Mouse (Mus musculus): ENCODE measurements around the gene Med20. TPM values are rescaled to one million over a fixed set of nuclear protein-coding genes. Genes with fewer than 3 reads are reported as not detected.
"Not testable (repeated sequence)": the region's sequence is repeated elsewhere in the genome, so short reads cannot be mapped to it uniquely, and the experiment has no call there.

Gene Med20
- polyA plus RNA-seq, 1 experiment from 2014 or later: 48.0 TPM

DNA sequence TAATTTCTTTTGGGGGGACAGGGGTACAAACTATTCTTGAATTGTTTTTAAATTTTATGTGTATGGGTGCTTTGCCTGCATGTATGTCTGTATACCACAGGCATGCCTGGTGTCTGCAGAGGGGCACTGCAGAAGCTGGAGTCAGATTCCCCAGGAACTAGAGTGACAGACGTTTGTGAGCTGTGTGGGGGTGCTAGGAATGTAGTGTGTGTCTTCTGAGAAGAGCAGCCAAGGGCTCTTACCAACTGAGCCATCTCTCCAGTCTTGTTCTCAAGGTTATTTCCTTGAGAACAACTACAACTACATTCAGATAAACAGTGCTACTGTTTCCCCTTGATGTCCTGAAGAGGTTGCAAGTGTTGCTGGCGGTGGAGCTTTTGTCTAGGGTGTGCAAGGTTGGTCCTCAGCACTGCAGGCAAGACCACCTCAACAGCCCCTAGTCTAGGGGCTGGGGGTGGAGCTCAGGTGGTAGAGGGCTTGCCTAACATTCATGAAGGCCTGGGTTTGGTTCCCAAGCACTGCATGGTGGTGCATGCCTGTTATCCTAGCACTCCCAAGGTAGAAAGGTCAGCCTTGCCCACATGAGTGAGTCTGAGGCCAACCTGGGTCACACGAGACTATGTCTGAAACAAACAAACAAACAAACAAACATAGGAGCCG is 20.9 kb downstream of the Med20 start:
- Histone ChIP-seq H3K36me3 (replicated peaks; ENCODE audit: control insufficient read depth, insufficient read depth, low read depth, low read length) (no peaks in the 10 kb centered on the region), H3K4me3 (ENCODE audit: low read depth, low read length) (no peak overlapping the region), H3K27me3 (ENCODE audit: control insufficient read depth, insufficient read depth, low read length) (no peaks in the 10 kb centered on the region), H3K9me3 (replicated peaks; ENCODE audit: control insufficient read depth, low read length) (no peaks in the 10 kb centered on the region), H3K4me1 (ENCODE audit: control insufficient read depth, insufficient read depth, low read length) (no peaks in the 10 kb centered on the region), H3K9ac (replicated peaks; ENCODE audit: low read length) (no peak overlapping the region), H3K4me2 (ENCODE audit: low read depth, low read length) (no peak overlapping the region), H3K27ac (replicated peaks; ENCODE audit: low read depth, low read length) (no peak overlapping the region)
- no peak for ATAC-seq (replicated peaks; ENCODE audit: insufficient number of reproducible peaks, low FRiP score, low TSS enrichment, low read depth)
- DNase-seq (ENCODE audit: low spot score): no peak
- 62% methylated on average over 4 of the region's 4 CpGs for WGBS

GRCm38 (mm10) chr17:47633999-47634770 is 22.8 kb downstream of the Med20 start:
- WGBS: 78% methylated on average over 7 of the region's 7 CpGs
- H3K4me1 ChIP-seq (ENCODE audit: control insufficient read depth, insufficient read depth, low read length): no peaks in the 10 kb centered on the region
- no peaks in the 10 kb centered on the region for H3K9me3 ChIP-seq (replicated peaks; ENCODE audit: control insufficient read depth, low read length)
- H3K4me2 ChIP-seq (ENCODE audit: low read depth, low read length): no peak overlapping the region
- no peak overlapping the region for H3K9ac ChIP-seq (replicated peaks; ENCODE audit: low read length)
- ATAC-seq (replicated peaks; ENCODE audit: insufficient number of reproducible peaks, low FRiP score, low TSS enrichment, low read depth) (no peak), DNase-seq (ENCODE audit: low spot score) (no peak)
- H3K36me3 ChIP-seq (replicated peaks; ENCODE audit: control insufficient read depth, insufficient read depth, low read depth, low read length): no peaks in the 10 kb centered on the region
- no peaks in the 10 kb centered on the region for H3K27me3 ChIP-seq (ENCODE audit: control insufficient read depth, insufficient read depth, low read length)
- no peak overlapping the region for H3K4me3 ChIP-seq (ENCODE audit: low read depth, low read length)
- H3K27ac ChIP-seq (replicated peaks; ENCODE audit: low read depth, low read length): no peak overlapping the region

GRCm38 (mm10) chr17:47642992-47643391 is 31.6 kb downstream of the Med20 start:
- Histone ChIP-seq H3K9me3 (replicated peaks; ENCODE audit: control insufficient read depth, low read length) (no peaks in the 10 kb centered on the region), H3K4me3 (ENCODE audit: low read depth, low read length) (no peak overlapping the region), H3K4me2 (ENCODE audit: low read depth, low read length) (no peak overlapping the region), H3K4me1 (ENCODE audit: control insufficient read depth, insufficient read depth, low read length) (no peaks in the 10 kb centered on the region), H3K27ac (replicated peaks; ENCODE audit: low read depth, low read length) (no peak overlapping the region), H3K9ac (replicated peaks; ENCODE audit: low read length) (no peak overlapping the region), H3K36me3 (replicated peaks; ENCODE audit: control insufficient read depth, insufficient read depth, low read depth, low read length) (no peaks in the 10 kb centered on the region), H3K27me3 (ENCODE audit: control insufficient read depth, insufficient read depth, low read length) (no peaks in the 10 kb centered on the region)
- 81% methylated on average over 2 of the region's 2 CpGs for WGBS
- ATAC-seq (replicated peaks; ENCODE audit: insufficient number of reproducible peaks, low FRiP score, low TSS enrichment, low read depth): no peak
- DNase-seq (ENCODE audit: low spot score): no peak

- 64% methylated on average over 1 of the region's 1 CpGs for WGBS
- no peaks in the 10 kb centered on the region for H3K27me3 ChIP-seq (ENCODE audit: control insufficient read depth, insufficient read depth, low read length)
- H3K27ac ChIP-seq (replicated peaks; ENCODE audit: low read depth, low read length): no peak overlapping the region
- H3K4me2 ChIP-seq (ENCODE audit: low read depth, low read length): no peak overlapping the region
- H3K4me3 ChIP-seq (ENCODE audit: low read depth, low read length): no peak overlapping the region
- H3K9me3 ChIP-seq (replicated peaks; ENCODE audit: control insufficient read depth, low read length): no peaks in the 10 kb centered on the region
- DNase-seq (ENCODE audit: low spot score) (peak; percentile 62), ATAC-seq (replicated peaks; ENCODE audit: insufficient number of reproducible peaks, low FRiP score, low TSS enrichment, low read depth) (no peak)
- H3K4me1 ChIP-seq (ENCODE audit: control insufficient read depth, insufficient read depth, low read length): no peaks in the 10 kb centered on the region
- H3K9ac ChIP-seq (replicated peaks; ENCODE audit: low read length): no peak overlapping the region
- H3K36me3 ChIP-seq (replicated peaks; ENCODE audit: control insufficient read depth, insufficient read depth, low read depth, low read length): no peaks in the 10 kb centered on the region
These were observed 35.3 kb downstream of the Med20 start for GRCm38 (mm10) chr17:47646683-47647082.

DNA sequence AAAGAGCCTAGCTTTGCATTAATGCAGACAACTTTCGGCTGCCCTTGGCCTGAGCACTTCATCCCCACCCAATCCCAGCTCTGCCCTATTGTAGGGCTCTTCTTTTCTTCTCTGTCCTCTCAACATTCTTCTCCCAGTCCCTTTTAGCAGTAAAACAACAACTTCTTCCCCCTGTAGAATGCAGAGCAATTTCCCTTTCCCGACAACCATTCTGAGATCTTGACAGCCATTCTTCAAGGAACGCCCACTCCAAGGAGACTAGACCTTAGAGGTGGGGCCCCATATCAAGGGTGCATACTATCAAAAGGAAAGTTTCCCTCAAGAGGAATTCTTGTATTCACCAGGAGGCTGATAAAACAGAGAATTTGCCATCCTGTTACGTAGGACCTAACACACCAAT is 37.6 kb downstream of the Med20 start:
- Histone ChIP-seq H3K4me3 (ENCODE audit: low read depth, low read length) (no peak overlapping the region), H3K36me3 (replicated peaks; ENCODE audit: control insufficient read depth, insufficient read depth, low read depth, low read length) (no peaks in the 10 kb centered on the region), H3K9ac (replicated peaks; ENCODE audit: low read length) (no peak overlapping the region), H3K27ac (replicated peaks; ENCODE audit: low read depth, low read length) (no peak overlapping the region), H3K9me3 (replicated peaks; ENCODE audit: control insufficient read depth, low read length) (no peaks in the 10 kb centered on the region), H3K27me3 (ENCODE audit: control insufficient read depth, insufficient read depth, low read length) (no peaks in the 10 kb centered on the region), H3K4me1 (ENCODE audit: control insufficient read depth, insufficient read depth, low read length) (no peaks in the 10 kb centered on the region), H3K4me2 (ENCODE audit: low read depth, low read length) (no peak overlapping the region)
- 70% methylated on average over 4 of the region's 4 CpGs for WGBS
- no peak for DNase-seq (ENCODE audit: low spot score)
- ATAC-seq (replicated peaks; ENCODE audit: insufficient number of reproducible peaks, low FRiP score, low TSS enrichment, low read depth): no peak; the same call in 1 of the 2 replicates

DNA sequence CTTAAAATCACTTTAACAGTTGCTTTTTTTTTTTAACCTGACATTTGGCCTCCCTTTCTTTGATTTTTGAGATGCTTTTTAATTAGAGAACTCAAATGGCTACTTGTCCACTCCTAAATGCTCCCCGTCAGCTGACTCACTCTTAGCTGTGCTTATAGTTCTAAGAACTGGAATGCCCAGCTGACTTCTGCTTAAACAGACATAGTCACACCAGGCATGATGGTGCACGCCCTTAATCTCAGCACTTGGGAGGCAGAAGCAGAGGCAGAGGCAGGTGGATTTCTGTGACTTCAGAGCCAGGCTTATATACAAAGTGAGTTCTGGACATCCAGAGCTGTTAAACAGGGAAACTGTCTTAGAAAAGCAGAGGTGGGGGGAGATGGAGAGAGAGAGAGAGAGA is 40.6 kb downstream of the Med20 start:
- Histone ChIP-seq H3K27me3 (ENCODE audit: control insufficient read depth, insufficient read depth, low read length) (no peaks in the 10 kb centered on the region), H3K4me1 (ENCODE audit: control insufficient read depth, insufficient read depth, low read length) (no peaks in the 10 kb centered on the region), H3K36me3 (replicated peaks; ENCODE audit: control insufficient read depth, insufficient read depth, low read depth, low read length) (no peaks in the 10 kb centered on the region), H3K27ac (replicated peaks; ENCODE audit: low read depth, low read length) (no peak overlapping the region), H3K9ac (replicated peaks; ENCODE audit: low read length) (no peak overlapping the region), H3K4me2 (ENCODE audit: low read depth, low read length) (no peak overlapping the region), H3K4me3 (ENCODE audit: low read depth, low read length) (no peak overlapping the region), H3K9me3 (replicated peaks; ENCODE audit: control insufficient read depth, low read length) (no peaks in the 10 kb centered on the region)
- DNase-seq (ENCODE audit: low spot score): no peak
- 67% methylated on average over 2 of the region's 2 CpGs for WGBS
- no peak for ATAC-seq (replicated peaks; ENCODE audit: insufficient number of reproducible peaks, low FRiP score, low TSS enrichment, low read depth)

- DNase-seq (ENCODE audit: low spot score); H3K4me3 ChIP-seq (ENCODE audit: low read depth, low read length); H3K9ac ChIP-seq (replicated peaks; ENCODE audit: low read length); H3K9me3 ChIP-seq (replicated peaks; ENCODE audit: control insufficient read depth, low read length); H3K4me2 ChIP-seq (ENCODE audit: low read depth, low read length); H3K27me3 ChIP-seq (ENCODE audit: control insufficient read depth, insufficient read depth, low read length); H3K36me3 ChIP-seq (replicated peaks; ENCODE audit: control insufficient read depth, insufficient read depth, low read depth, low read length); ATAC-seq (replicated peaks; ENCODE audit: insufficient number of reproducible peaks, low FRiP score, low TSS enrichment, low read depth); H3K4me1 ChIP-seq (ENCODE audit: control insufficient read depth, insufficient read depth, low read length); H3K27ac ChIP-seq (replicated peaks; ENCODE audit: low read depth, low read length): not testable (repeated sequence)
- 91% methylated on average over 8 of the region's 8 CpGs for WGBS
These were observed 43.0 kb downstream of the Med20 start for GRCm38 (mm10) chr17:47654346-47654745.

GRCm38 (mm10) chr17:47655697-47656096 is 44.3 kb downstream of the Med20 start:
- WGBS: 77% methylated on average over 5 of the region's 5 CpGs
- no peaks in the 10 kb centered on the region for H3K27me3 ChIP-seq (ENCODE audit: control insufficient read depth, insufficient read depth, low read length)
- DNase-seq (ENCODE audit: low spot score) (no peak), ATAC-seq (replicated peaks; ENCODE audit: insufficient number of reproducible peaks, low FRiP score, low TSS enrichment, low read depth) (no peak)
- no peak overlapping the region for H3K27ac ChIP-seq (replicated peaks; ENCODE audit: low read depth, low read length)
- H3K4me3 ChIP-seq (ENCODE audit: low read depth, low read length): no peak overlapping the region
- H3K9me3 ChIP-seq (replicated peaks; ENCODE audit: control insufficient read depth, low read length): no peaks in the 10 kb centered on the region
- no peaks in the 10 kb centered on the region for H3K36me3 ChIP-seq (replicated peaks; ENCODE audit: control insufficient read depth, insufficient read depth, low read depth, low read length)
- no peaks in the 10 kb centered on the region for H3K4me1 ChIP-seq (ENCODE audit: control insufficient read depth, insufficient read depth, low read length)
- no peak overlapping the region for H3K9ac ChIP-seq (replicated peaks; ENCODE audit: low read length)
- H3K4me2 ChIP-seq (ENCODE audit: low read depth, low read length): no peak overlapping the region
